Mouse (Mus musculus): Measurements from ENCODE around the gene Map4k4. TPM values are rescaled to one million over a fixed set of nuclear protein-coding genes. Genes with fewer than 3 reads are reported as not detected.

Map4k4 gene
- total RNA-seq, 2 experiments from 2014 or later = 15.2 to 20.9 TPM

- DNase-seq (ENCODE audit: low spot score) = no peak
These were observed 4.1 kb upstream of the Map4k4 start for GRCm38 (mm10) chr1:39896581-39896980.

DNA sequence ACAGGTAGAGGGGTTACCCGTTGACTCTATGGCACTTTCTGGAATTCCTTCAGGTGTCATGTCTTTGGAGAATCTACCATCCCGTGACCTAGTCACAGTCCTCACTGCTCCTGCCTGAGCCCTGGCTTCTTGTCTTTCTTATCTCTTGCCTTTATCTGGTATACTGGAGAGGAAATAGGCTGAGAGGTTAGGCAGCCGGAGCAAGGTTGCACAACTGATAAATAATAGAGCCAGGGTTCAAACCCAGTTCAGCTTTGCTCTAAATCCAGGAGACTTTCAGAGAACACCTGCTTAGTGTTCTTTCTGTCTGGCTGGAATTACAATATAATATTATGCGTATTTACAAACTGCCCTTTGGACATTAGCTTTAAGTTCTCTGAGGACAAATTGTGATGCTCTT is 2.0 kb upstream of the Map4k4 start:
- DNase-seq (ENCODE audit: low spot score) = no peak

DNA sequence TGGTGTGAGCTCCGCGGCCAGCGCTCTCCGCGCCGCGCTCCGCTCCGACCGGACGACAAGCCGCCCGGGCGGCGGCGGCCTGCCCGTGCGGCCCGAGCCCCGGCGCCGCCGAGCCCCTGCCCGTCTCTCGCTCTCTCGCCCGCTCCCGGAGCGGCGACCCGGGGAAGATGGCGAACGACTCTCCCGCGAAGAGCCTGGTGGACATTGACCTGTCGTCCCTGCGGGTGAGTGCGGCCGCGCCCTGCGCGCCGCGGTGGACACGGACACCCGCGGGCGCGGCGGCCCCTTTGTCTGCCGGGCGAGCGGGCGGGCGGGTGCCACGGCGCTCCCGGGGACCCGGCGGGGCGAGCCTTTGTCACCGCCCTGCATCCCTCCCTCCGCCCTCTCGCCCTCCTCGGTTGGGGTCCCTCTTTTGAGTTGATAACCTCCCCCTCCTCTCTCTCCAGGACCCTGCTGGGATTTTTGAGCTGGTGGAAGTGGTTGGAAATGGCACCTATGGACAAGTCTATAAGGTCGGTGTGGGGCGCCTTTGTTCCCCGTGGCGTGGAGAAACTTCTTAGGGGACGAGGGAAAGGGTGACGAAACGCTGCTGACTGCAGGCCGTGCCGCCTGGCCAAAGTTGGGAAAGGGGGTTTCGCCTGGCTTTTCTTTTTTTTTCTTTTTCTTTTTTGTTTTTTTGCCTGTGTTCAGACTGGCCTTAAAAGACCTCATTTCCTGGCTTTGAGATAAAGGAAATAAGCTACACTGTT is 524 bp downstream of the Map4k4 start:
- no peak for DNase-seq (ENCODE audit: low spot score)

DNA sequence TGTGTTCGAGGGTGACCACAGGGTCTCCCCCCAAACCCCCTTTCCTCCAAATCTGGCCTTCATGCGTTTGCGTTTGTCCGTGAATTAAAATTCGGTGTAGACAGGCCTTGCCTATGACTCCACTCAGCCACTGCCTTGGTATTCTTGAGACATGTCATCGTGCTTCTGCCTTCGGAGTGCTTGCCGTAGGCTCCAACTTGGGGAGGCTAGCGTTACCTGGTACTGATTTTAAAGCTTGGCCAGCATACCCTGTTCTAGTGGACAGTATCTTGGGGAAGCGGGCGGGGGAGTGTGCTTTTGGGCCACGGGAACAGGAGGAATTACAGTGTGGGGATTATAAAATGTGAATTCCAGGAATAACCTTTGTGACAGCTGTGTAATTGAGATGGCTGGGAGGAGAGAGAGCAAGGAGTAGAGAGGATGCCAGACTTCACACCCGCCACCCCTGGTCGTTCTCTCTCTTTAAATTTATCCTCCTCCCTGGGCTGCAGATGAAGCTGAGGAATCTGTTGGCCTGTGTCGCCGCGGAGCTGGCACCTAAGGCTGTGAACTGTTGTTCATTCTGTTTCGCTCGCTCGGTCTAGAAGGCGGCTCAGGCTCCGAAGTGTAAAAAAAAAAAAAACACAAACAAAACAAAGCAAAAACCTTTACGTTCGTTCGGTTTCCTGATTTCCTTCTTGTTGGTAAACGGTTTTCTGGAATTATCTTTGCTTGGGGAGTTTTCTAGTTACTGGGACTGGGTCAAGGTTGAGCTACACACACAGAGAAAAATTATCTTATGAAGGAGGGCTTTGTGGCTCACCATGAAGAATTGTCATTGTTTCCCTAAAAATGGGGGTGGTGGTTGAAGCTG is 1.4 kb downstream of the Map4k4 start:
- no peak for DNase-seq (ENCODE audit: low spot score)

GRCm38 (mm10) chr1:39902704-39903151 is 2.0 kb downstream of the Map4k4 start:
- peak; percentile 75 for DNase-seq (ENCODE audit: low spot score)

- DNase-seq (ENCODE audit: low spot score) = no peak
These were observed 4.0 kb downstream of the Map4k4 start for GRCm38 (mm10) chr1:39904720-39905119.

DNA sequence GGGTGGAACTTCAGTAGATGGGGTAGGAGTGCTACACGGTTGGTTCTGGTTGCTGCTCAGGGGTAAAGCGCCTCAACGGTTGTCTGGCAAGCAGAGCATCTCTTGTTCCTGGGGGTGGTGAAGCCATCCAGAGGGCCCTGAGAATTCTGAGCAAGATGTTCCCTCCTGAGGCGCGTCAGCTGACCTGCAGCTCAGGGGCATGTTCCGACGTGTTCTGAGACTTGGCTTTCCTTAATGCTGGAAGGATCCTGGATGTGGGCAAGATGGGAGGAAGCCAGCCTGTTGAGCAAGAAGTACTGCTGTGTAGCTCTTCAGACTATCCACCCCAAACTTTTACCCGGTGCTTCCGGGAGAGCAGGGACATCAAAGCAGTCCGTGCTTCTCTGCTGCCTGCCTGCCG is 6.2 kb downstream of the Map4k4 start:
- no peak for DNase-seq (ENCODE audit: low spot score)

GRCm38 (mm10) chr1:39908976-39909375 is 8.3 kb downstream of the Map4k4 start:
- no peak for DNase-seq (ENCODE audit: low spot score)

DNA sequence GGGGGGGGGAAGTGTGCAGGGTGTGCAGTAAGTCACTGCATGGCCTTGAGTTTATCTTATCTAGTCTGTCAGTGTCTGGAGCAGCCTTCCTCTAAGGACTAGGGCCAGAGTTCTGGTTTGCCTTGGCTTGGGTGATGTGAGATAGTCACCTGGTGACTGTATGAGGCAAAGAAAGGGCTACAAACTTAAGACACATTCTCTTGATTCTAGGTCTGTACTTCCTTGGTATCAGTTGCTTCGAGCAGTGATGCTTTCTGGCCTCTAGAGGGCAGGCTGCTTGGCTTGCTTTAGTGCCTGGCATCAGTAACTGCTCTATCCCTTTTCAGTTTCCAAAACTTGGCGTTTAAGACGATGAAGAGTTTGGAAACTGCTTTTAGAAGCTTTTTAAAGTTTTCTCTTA is 10.7 kb downstream of the Map4k4 start:
- peak; percentile 62 for DNase-seq (ENCODE audit: low spot score)

DNA sequence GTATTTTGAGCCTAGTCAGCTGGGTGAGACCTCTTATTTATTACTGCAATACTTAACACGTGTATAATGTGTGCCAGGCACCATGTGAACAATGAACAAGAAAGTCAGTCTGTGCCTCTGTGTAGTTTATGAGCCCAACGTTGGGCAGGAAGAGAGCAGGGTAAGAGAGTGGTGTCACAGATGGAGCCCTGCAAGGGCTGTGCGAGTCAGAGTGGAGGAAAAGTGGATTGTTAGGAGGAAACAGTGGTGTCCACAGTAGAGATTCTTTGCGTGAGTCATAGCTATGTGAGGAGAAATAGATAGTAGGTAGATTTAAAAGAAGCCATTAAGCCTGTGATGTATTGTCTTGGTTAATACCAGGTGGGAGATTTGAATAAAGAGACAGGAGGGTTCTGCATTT is 12.5 kb downstream of the Map4k4 start:
- DNase-seq (ENCODE audit: low spot score) = no peak

- no peak for DNase-seq (ENCODE audit: low spot score)
These were observed 15.4 kb downstream of the Map4k4 start for GRCm38 (mm10) chr1:39916144-39916543.

DNA sequence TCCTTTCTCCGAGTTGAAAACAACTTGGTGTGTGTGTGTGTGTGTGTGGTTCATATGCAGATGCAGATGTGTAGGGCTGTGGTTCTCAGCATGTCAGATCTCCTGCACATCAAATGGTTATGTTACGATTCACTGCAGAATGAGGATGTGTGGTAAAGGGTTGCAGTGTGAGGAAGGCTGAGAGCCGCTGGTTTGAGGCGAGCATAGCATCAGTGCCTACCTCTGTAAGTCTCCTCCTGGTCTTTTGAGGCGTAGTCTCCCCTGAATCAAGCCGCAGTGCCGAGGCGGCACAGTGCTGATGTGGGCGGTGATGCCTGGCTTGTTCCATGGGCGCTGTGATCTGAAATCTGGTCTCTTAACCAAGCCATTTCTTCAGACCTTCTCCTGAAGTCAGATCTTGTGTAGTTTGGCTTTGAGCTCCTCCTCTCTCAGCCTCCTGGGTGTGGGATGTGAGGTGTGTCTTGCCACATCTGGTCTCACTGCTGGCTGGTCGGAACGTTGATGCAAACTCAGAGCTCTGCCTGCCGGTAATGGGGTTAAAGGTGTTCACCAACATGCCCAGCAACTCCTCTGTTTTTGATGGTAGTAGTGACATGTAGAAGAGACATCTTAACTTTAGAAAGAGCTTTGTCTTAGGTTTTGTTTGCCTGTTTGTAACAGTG is 17.3 kb downstream of the Map4k4 start:
- no peak for DNase-seq (ENCODE audit: low spot score)

DNA sequence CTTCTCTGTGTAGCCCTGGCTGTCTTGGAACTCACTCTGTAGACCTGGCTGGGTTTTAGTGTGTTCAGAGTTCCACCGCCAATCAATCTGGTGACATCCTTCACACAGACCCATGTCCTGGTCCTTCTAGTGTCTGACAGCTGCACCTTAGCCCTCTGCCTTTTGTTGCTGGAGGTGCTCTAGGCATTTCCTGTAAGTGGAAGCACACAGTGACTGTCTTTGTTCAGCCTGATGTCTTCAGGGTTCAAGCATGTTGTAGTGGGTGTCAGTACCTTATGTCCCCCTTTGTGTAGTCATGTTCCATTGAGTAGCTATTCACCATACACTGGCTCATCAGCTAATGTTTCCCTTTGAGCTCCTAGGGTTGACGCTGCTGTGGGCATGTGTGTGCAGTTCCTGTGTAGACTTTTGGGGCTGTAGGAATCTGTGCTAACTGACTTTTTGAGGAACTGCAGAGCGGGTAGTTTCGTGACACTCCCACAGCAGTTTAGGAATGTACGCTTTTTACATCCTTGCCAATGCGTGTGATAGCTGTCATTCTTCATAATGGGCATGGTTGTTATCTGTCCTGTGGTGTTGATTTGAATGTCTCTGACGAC is 17.9 kb downstream of the Map4k4 start:
- DNase-seq (ENCODE audit: low spot score) = no peak

- no peak for DNase-seq (ENCODE audit: low spot score)
These were observed 19.9 kb downstream of the Map4k4 start for GRCm38 (mm10) chr1:39920616-39921015.

DNA sequence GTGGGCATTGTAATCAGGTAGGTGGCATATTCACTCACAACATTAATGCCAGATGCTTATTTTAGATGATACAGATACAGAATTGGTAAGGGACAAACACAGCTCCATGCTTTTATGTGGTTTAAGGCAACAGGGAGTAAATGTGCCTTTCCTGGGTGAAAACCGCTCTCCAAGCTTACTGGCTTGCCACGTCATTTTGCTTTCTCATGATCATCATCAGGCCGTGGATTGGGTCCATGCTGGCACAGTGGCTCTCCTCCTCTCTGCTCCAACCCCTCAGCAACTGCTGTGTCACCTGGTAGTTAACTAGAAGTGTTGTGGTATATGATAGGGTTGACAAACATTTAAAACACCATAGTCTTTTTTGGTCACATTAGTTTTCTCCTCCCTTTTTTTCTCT is 21.3 kb downstream of the Map4k4 start:
- DNase-seq (ENCODE audit: low spot score) = no peak

- DNase-seq (ENCODE audit: low spot score) = no peak
These were observed 22.0 kb downstream of the Map4k4 start for GRCm38 (mm10) chr1:39922714-39923113.

DNA sequence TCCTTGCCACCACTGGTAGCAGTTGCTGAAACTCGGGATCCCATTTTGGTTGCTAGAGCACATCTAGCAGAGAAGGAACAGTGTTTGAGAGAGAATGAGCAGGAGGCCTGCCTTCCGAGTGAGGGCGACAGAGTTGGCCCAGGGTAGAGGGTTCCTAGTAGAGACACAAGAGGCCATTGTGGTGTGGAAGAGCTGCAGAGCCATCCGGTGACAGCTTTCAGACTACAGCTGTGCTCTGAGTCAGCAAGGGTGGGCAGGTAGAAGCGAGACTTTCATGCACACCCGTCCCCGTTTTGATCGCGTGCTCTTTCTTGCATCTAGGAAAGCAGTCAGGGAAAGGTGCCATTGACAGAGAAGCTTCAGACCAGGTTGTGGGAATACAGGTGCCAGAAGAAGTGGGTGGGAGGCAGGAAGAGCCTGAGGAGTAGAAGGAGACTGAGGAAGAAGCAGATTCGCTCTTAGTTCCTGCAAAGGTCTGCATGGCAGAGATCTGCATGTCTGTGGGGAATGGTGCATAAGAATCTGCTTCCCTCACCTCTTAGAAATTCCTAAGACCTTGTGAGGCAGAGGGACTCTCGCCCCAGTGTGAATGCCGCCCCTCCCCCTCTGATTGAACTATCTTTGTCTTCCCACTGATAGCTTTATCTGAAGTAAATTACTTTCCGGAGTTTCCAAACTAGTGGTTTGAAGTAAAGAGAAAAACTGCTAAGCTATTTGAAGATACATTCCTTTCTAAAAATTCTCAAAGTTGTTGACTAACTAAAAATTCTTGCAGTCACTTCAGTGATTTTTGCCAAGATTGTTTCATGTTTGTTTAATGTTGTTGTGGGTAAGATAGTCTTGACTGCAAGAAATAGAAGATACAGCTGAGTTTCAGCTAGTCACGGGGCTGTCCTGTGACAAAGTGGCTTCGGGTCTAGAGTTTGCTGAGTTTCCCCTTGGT is 23.0 kb downstream of the Map4k4 start:
- DNase-seq (ENCODE audit: low spot score) = no peak

DNA sequence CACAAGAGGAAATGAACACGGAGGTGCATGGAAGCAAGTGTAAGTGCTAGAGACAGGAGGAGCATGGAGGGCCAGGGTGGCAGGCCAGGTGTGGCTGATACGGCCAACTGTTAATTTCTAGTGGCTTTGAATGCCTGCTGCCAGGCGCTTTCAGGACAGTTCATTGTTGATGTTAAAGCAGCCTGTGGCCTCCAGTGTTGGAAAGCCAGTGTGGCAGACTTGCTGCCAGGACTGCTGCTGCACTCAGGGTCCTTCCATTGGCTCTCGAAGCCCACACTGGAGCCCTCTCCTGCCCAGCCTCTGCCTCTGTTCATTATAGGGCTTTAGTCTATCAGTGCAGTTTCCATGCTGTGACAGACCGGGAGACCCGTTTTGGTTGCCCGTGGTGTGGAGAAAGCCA is 30.3 kb downstream of the Map4k4 start:
- DNase-seq (ENCODE audit: low spot score) = no peak

DNA sequence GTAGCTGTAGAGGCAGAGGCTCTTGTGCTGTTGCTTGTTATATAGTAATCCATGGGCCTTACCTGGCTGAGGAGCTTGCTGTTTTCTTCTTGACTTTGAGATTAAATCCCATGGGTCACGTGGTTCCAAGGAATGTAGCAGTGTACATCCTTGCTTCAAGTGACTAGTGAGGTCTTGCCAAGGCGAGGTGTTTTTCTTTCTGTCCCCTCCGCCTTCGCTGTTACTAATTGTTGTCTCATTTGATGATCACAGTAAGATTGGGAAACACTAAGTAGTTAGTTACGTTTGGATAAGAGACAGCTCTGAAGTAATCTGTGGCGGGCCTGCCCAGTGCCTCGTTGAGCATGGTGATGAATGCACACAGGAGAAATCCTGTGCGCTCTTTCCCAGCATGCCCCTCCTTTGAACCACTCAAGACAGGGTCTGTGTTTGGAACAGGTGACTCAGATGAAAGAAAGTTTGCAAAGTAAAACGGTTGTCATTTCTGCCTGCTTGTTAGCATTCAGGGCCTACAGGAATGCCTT is 31.6 kb downstream of the Map4k4 start:
- no peak for DNase-seq (ENCODE audit: low spot score)

- DNase-seq (ENCODE audit: low spot score) = no peak
These were observed 32.2 kb downstream of the Map4k4 start for GRCm38 (mm10) chr1:39932922-39933321.
